Mouse (Mus musculus) kidney, postnatal 25 days (tissue): ENCODE measurements around the gene Gm20721.
A peak's percentile ranks its signal among the peaks of the same experiment; 100 is the strongest.
"Not testable (repeated sequence)": the region's sequence is repeated elsewhere in the genome, so short reads cannot be mapped to it uniquely, and the experiment has no call there.

Experiments used
- DNase-seq, 2 experiments: peaks; one replicate each; pipeline ENCODE4 v3.0.0; 2021; ENCODE audit warnings: mixed read lengths in 2 of 2

The Gm20721 gene

DNA sequence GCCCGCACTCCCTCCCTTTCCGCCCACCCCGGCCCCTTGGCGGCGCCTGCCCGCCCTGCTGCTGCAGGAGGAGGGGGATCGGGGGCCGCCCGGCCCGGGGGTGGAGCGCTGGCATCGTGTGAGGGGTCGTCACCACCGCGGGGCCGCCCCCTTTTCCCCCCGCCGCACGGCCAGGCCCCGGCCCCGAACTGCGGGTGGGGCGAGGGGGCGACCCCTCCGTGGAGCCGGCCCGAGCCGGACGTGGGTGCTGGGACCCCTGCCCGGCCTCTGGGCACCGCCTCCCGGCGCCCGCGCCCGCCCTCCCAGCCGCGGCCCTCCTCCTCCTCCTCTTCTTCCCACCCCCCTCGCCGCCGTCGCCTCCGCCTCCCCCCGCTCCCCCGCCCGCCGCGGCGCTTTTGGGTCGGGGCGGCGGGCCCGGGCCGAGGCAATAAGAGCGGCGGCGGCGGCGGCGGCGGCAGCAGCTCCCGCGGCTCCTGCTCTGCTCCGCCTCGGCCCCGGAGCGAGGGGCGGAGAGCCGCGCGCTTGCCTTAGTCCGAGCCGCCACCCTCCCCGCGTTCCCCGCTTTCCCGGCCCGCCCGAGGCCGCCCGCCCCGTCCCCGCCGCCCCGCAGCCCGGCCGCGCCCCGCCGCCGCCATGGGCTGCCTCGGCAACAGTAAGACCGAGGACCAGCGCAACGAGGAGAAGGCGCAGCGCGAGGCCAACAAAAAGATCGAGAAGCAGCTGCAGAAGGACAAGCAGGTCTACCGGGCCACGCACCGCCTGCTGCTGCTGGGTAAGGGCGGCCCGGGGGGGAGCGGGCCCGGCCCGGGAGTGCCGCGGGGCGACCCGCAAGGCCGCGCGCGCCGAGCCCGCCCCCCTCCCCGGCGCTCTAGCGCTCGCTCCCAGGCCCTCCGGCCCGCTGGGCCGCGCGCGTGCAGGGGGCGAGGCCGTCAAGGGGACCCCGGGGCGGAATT lies 16.6 kb downstream of the Gm20721 start:
- peak; percentile 86 to 93 for DNase-seq

GRCm38 (mm10) chr2:174328926-174329662 lies 17.4 kb downstream of the Gm20721 start:
- peak; percentile 18 to 60 for DNase-seq

DNA sequence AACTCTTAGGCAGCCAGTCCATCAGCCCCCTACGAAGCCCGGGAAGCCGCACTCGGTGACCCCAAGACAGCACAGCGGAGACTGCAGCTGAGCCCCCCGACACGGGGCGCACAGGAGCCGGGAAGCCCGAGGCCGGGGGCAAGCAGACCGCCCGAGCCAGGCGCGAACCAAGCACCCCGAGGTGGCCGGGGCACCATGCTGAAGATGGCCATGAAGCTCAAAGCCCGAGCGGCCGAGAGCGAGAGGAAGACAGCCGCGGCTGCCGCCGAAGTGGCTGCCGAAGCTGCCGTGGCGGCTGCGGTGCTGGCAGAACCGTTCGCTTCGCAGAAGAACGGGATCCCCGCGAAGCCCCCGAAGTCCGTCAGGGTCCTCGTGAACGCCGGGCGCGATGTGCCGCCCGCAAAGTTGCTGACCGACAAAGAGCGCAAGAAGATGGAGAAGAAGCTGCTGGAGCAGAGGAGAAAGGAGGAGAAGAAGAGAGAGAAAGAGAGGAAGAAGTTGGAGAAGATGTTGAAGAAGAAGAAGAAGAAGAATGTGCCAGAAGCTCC lies 18.1 kb downstream of the Gm20721 start:
- DNase-seq = peak in 1 of 2 experiments; percentile 48

DNA sequence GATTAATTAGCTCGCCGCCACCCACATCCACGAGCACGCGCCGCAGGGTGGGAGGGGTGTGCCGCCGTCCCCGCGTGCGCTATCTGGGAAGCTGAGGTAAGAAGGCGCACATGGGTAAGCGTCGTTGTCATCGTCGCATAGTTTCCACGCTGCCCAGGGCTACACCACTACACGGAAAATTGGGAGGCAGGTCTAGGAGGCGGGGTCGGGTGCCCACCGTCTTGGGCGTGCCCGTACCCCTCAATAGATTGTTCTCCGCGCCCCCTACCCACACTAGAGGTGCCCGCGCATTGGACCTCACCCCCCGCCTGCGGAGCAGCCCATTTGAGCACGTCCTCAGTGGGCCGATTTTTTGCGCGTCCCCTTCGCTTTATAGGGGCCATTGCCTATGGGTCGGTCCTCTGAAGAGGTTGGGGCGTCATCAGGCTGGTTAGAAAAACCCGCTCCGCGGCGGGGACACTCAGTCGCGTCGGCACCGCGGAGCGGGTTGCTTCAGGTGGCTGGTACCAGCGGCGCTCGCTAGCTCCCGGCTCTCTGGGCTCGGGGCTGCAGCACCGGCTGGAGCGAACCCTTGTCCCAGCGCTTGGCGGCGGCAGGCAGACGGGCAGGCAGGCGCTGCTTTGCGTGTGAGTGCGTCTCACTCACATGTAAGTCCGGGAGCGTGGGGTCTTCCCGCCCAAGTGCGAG lies 19.1 kb downstream of the Gm20721 start:
- peak; percentile 51 to 72 for DNase-seq

DNA sequence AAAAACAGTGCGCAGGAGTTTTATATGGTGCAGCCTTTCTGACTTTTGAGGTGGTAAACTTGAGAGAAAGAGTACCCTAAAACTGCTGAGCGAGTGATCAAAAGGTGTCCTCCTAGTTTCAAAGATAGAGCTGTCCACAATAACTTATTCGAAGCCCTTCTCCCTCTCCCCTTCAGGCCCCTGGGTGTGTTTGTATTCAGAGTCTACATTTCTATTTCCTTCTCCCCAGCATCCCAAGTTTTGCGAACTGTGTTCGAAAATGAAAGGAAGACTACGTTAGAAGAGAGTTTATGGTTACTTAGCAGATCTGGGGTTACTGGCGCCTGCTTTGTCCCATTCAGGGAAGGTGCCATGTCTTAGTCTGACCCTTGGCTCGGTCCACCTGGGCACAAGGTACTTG lies 20.0 kb downstream of the Gm20721 start:
- DNase-seq = no peak

DNA sequence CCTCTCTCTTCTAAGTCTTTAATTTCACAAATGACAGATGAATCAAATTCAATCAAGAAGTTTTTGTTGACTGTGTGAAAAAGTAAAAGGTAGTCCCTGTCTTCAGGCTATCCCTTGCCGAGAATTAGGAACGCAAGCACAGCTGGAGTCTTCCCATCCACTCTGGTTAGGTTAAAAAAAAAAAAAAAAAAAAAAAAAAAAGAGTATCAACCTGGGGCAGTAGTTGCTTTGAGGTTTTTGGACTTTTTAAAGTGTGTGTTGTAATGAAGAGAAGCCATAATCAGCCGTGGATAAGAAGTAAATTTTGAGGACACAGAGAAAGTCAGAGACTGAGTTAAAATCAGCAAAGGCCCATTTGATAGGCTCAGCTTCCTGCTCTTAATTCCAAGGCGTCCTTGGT lies 20.5 kb downstream of the Gm20721 start:
- DNase-seq = no peak

GRCm38 (mm10) chr2:174316661-174317060 lies 29.9 kb downstream of the Gm20721 start:
- DNase-seq = no peak

- not testable (repeated sequence) for DNase-seq
Measured at GRCm38 (mm10) chr2:174315445-174315844, 31.1 kb downstream of the Gm20721 start.

GRCm38 (mm10) chr2:174312661-174313060 lies 33.9 kb downstream of the Gm20721 start:
- no peak for DNase-seq

DNA sequence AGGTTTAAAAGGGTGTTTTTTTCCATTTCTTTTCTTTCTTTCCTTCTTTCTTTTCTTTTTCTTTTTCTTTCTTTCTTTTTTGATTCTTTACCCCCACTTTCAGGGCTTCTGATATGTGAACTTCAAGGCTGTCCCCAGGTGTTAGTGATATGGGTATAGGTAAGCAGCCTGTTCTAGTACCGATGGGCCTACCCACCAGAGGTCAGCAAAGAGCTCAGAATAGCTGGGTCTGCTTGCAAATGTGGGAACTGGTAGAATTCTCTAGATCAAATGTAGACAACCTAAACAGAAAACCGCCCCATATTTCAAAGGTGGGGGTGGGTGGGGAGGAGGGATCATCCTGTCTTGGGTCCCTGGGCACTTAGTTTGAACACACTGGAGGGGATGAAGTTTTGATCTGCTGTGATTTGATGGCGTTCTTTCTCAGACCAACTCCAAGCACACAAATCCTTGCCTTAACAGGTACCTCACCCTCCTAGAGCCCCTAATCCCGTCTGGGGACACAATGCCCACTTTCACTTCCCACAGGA lies 34.3 kb downstream of the Gm20721 start:
- DNase-seq = peak; percentile 84 to 94

DNA sequence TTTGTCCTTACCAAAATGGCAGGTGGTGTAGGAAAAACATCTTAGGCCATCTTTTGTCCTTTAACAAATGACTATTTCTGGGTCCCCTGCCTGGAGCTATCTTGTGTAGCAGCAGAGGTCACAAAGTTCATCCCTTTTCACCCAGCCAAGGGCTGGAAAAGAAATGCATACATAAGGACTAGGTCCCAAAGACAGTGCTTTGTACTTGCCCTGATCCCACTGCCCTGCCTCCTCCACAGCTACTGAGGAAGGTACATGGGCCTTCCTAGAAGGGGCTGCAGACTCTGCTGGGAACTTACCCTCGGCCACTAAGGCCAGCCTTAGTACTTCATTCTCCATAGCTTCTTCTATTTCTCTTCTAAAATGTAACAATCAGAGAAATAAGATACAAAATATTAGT lies 34.9 kb downstream of the Gm20721 start:
- DNase-seq = no peak

DNA sequence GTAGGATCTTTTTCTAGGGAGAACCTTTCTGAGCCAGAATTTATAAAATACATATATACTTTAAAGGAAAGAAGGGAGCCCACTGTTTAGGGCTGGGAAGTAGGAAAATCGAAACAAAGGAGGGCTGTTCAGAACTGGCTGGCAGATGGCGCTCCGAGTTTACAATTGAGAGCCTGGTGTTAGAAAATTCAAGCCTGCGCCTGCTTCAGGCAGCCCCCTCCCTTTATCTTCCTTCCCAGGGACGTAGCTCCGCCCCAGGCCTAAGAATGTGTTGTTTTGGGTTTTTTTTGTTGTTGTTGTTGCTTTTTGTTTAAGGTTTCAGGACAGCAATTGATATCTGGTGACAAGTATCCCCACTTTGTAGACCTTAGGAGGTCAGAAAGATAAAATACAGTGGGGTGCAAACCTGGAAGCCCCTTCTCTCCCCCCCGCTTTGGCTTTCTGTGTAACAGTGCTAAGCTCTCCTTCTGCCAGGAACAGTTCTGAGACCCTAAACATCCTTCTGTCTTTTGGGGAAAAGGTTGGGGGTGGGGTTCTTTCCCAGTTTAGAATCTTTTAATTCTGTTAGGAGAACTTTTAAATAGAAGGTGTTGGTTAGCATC lies 35.5 kb downstream of the Gm20721 start:
- DNase-seq = peak; percentile 64 to 71

GRCm38 (mm10) chr2:174307903-174308302 lies 38.6 kb downstream of the Gm20721 start:
- no peak for DNase-seq

DNA sequence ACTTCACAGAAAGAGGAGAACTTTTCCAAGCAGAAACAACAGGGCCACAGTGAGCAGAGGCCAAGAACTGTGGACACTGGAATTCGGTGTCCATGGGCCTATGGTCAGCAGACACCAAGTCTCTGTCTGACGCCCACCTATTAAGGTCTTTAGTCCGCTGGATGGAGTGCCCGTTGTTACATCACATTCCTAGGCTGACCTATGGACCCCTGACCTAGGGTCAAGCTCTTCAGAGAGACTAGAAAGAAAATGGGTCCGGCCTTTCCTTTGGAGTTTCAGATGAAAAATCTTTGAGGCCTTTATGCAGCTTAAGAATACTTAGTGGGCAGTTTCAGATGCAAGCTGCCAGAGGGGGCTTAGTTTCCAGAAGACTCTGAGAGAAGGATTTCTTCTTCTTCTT lies 40.9 kb downstream of the Gm20721 start:
- DNase-seq = no peak

DNA sequence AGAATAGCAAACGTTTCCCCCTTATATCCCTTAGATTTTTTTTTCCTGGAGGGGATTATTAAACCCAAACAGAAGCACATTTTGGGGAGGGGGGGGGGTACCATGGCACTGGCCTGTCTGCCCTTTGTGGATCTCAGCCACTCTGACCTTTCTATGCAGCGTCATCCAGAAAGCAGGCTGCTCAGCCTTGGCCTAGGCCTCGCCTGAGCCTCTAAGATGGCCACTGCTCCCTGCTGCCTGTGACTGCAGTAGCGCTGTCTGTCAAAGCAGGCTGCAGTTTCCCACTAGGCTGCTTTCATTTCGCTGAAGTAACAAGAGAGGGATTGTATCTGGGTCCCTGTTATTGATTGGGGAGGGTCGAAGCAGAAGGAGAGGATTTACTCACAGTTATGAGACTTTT lies 44.0 kb downstream of the Gm20721 start:
- DNase-seq = no peak

DNA sequence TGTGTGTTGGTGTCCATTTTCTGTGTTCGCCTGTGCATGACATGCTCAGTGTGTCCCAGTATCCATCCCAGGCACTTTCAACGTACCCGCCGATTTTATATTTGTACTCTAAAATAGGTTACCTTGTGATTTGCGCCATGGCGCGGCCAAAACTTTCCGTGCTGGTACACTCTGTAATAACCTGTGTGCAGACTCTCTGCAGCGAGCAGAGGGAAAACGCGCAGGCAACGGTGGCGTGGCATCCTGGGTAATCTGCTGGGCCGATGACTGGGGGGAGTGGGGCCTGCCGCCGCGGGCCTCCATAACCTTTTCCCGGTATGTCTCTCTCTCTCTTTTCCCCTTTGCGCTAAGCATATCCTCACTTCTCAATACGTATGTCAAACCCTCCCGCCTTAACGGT lies 45.8 kb downstream of the Gm20721 start:
- DNase-seq = no peak

- no peak for DNase-seq
Measured at GRCm38 (mm10) chr2:174300186-174300585, 46.3 kb downstream of the Gm20721 start.

DNA sequence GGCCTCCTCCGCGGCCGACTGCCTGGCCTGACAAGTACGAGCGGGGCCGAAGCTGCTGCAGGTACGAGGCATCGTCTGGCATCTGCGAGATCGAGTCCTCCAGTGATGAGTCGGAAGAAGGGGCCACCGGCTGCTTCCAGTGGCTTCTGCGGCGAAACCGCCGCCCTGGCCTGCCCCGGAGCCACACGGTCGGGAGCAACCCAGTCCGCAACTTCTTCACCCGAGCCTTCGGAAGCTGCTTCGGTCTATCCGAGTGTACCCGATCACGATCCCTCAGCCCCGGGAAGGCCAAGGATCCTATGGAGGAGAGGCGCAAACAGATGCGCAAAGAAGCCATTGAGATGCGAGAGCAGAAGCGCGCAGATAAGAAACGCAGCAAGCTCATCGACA lies 46.7 kb downstream of the Gm20721 start:
- DNase-seq = no peak

- DNase-seq = no peak
Measured at GRCm38 (mm10) chr2:174299091-174299770, 47.3 kb downstream of the Gm20721 start.

DNA sequence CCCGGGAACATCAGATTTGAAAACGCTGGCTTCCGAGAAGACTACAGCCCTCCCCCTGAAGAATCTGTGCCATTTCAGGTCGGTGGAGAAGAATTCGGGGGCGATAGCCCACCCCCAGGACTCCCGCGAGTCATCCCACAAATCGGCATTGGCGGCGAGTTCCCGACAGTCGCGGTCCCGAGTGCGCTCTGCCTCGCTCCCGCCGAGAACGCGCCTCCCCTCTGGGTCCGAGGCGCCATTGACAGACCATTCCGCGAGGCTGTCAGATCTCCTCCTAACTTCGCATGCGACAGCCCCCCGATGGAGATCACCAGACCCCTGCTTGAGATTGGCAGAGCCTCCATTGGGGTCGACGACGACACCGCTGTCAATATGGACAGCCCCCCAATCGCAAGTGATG lies 48.0 kb downstream of the Gm20721 start:
- DNase-seq = no peak

DNA sequence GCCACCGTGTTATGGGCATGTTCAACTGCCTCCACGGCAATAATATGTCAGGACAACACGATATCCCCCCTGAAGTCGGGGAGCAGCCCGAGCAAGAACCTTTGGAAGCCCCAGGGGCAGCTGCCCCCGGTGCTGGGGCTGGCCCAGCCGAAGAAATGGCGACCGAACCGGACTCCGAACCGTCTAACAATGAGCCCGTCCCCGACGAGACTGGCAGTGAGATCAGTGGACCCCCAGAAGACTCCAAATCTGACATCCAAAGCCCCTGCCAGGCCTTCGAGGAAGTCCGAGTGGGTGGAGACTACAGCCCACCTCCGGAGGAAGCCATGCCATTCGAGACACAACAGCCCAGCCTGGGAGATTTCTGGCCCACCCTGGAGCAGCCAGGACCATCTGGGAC lies 48.7 kb downstream of the Gm20721 start:
- no peak for DNase-seq
